Mouse (Mus musculus) testis, adult 2 months (tissue): ENCODE data around the gene Lima1.

Source experiments
- CTCF ChIP-seq: fragments of 200-500 bp; IDR thresholded peaks from 2 replicates; pipeline ENCODE4 v1.5.1; 2012; ENCODE audit warnings: low read depth, mild to moderate bottlenecking, inconsistent platforms, low read length, moderate library complexity; ENCODE audit not compliant: control insufficient read depth, insufficient read depth, insufficient replicate concordance
- POLR2A ChIP-seq: fragments of 200-500 bp; IDR thresholded peaks from 2 replicates; pipeline ENCODE4 v1.6.1; 2012; ENCODE audit warnings: low read depth, mild to moderate bottlenecking, inconsistent platforms, low read length, moderate library complexity; ENCODE audit not compliant: control insufficient read depth

DNA sequence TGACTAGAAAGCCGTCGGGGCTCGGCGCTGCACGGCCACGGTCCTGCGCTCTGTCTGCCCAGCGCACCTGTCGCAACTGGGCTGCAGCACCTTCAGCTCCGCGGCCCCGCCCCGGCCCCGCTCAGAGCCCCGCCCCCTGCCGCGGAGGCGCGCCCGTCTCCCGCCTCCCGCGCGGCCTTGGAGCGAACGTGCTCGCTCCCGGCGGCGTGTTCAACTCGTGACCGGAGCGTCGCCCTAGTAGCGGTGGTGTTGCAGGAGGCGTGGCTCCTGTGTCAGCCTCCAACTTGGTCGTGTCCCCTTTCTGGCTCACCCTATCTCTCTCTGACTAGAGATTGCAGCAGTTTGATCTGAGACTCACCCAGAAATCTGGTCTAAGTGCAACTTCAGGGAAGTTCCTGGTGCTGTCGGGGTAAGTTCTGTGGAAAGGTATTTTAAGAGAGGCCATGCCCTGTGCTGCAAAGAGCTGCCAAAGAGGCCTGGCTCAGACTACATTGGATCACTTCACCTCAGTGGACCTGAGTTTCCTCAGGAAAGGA, at the start of gene Lima1:
- TF ChIP-seq CTCF (no peak), POLR2A (peak; percentile 55; the same call in 1 of the 2 replicates)
